Mouse (Mus musculus): ENCODE results near the gene Ptpn11. TPM values are rescaled to one million over a fixed set of nuclear protein-coding genes. Genes with fewer than 3 reads are reported as not detected.

Ptpn11 gene
- total RNA-seq, 2 experiments from 2014 or later, result 38.2 to 48.6 TPM

- no peak for ATAC-seq (replicated peaks; ENCODE audit: low FRiP score, low TSS enrichment, poor library complexity, severe bottlenecking)
These were observed 79.9 kb downstream of the Ptpn11 start for GRCm38 (mm10) chr5:121111106-121111915.

- no peak for ATAC-seq (replicated peaks; ENCODE audit: low FRiP score, low TSS enrichment, poor library complexity, severe bottlenecking)
These were observed 82.0 kb downstream of the Ptpn11 start for GRCm38 (mm10) chr5:121109185-121109584.

GRCm38 (mm10) chr5:121106913-121107312 lies 84.3 kb downstream of the Ptpn11 start:
- no peak for ATAC-seq (replicated peaks; ENCODE audit: low FRiP score, low TSS enrichment, poor library complexity, severe bottlenecking)

- ATAC-seq (replicated peaks; ENCODE audit: low FRiP score, low TSS enrichment, poor library complexity, severe bottlenecking), result no peak
These were observed 90.2 kb downstream of the Ptpn11 start for GRCm38 (mm10) chr5:121100886-121101580.

DNA sequence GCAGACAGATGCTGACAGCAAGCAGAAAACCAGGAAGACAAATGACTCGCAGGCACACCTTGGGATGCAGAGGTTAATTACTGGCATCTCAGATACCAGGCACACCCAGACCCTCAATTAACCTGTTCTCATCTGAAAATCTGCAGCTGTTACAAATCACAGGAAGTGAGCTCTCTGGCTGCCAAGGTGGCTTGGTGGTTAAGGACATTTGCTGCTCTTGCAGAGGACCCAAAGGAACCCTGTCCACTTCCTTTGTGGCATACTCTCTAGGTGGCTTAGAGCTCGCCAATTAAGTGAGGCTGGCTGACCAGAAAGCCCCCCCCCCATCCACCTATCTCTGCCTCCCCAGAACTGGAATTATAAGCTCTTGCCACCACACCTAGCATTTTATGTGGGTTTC lies 91.1 kb downstream of the Ptpn11 start:
- no peak for ATAC-seq (replicated peaks; ENCODE audit: low FRiP score, low TSS enrichment, poor library complexity, severe bottlenecking)

DNA sequence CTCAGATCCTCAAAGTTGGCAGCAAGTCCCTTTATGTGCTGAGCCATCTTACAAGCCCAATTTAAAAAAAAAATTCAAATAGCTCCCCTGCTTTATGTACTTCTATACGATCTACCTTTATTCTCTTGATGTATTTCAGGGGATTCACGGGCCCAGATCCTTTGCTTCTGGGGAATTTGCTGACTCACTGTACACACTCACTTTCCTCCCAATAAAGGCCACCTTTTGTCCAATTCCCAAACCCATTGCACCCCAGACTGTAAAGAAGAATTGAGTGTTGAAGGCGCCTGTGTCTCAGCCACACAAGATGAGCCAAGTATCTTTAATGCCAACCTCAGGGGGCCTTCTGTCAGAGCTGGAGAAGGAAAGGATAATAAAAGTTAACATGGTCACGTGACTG lies 93.2 kb downstream of the Ptpn11 start:
- no peak for ATAC-seq (replicated peaks; ENCODE audit: low FRiP score, low TSS enrichment, poor library complexity, severe bottlenecking)

DNA sequence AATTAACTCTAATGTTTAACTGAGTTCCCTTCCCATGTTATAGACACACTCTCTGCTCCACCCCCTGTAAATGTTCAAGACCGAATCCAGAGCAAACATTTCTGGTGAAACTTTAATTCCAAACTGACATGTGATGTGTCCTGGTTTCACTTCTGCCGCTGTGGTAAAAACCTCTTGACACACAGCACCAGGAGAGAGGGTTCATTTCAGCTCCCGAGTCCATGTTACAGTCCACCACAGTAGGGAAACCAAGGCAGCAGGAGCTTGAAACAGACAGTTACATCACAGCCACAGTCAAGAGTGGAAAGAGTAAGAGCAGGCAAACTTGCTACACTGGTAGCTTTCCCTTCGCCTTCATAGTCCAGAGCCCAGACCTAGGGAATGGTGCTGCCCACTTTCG lies 94.5 kb downstream of the Ptpn11 start:
- no peak for ATAC-seq (replicated peaks; ENCODE audit: low FRiP score, low TSS enrichment, poor library complexity, severe bottlenecking)

GRCm38 (mm10) chr5:121093281-121093680 lies 97.9 kb downstream of the Ptpn11 start:
- no peak for ATAC-seq (replicated peaks; ENCODE audit: low FRiP score, low TSS enrichment, poor library complexity, severe bottlenecking)

- no peak for ATAC-seq (replicated peaks; ENCODE audit: low FRiP score, low TSS enrichment, poor library complexity, severe bottlenecking)
These were observed 101.5 kb downstream of the Ptpn11 start for GRCm38 (mm10) chr5:121089660-121090059.

GRCm38 (mm10) chr5:121087733-121088132 lies 103.5 kb downstream of the Ptpn11 start:
- no peak for ATAC-seq (replicated peaks; ENCODE audit: low FRiP score, low TSS enrichment, poor library complexity, severe bottlenecking)

DNA sequence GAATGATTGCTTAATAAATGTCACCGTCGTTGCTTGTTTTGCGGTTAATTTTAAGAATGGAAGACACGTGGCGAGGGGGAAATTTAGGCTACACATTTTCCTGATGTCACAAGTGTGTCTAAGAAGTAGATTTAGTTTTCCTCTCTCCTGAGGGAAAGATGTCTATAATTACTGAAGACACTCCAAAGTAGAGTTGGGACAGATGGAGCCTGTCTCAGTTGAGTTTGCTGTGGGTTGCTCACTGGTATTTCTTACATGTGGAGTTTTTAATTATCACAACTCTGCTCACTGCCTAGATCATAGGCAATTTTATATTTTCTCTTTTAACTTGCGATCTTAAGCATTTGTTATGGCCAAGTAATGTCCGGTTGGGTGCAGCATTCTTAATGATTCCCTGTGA lies 108.6 kb downstream of the Ptpn11 start:
- ATAC-seq (replicated peaks; ENCODE audit: low FRiP score, low TSS enrichment, poor library complexity, severe bottlenecking), result no peak

GRCm38 (mm10) chr5:121081754-121082153 lies 109.4 kb downstream of the Ptpn11 start:
- no peak for ATAC-seq (replicated peaks; ENCODE audit: low FRiP score, low TSS enrichment, poor library complexity, severe bottlenecking)

Other genes with a start within 250 kb of the Ptpn11 start
- not detected in 2 replicates for gene Rph3a, start 181.3 kb downstream of the Ptpn11 start, total RNA-seq (2014; fragmentation: Nextera tagmentation)
- gene Rph3a, start 181.3 kb downstream of the Ptpn11 start, total RNA-seq (2017), result not detected in 2 replicates
- gene Rpl6, start 13.1 kb upstream of the Ptpn11 start, total RNA-seq (2014; fragmentation: Nextera tagmentation), result 2,340 and 2,677 TPM in 2 replicates
- 1,622 and 1,735 TPM in 2 replicates for gene Rpl6, start 13.1 kb upstream of the Ptpn11 start, total RNA-seq (2017)
- gene Hectd4, start 28.8 kb upstream of the Ptpn11 start, total RNA-seq (2014; fragmentation: Nextera tagmentation), result 53.9 and 71.9 TPM in 2 replicates
- gene Hectd4, start 28.8 kb upstream of the Ptpn11 start, total RNA-seq (2017), result 10.1 and 25.7 TPM in 2 replicates
- 41.4 and 52.5 TPM in 2 replicates for gene Trafd1, start 194.2 kb upstream of the Ptpn11 start, total RNA-seq (2014; fragmentation: Nextera tagmentation)
- 15.5 and 39.2 TPM in 2 replicates for gene Trafd1, start 194.2 kb upstream of the Ptpn11 start, total RNA-seq (2017)
- gene Naa25, start 206.5 kb upstream of the Ptpn11 start, total RNA-seq (2014; fragmentation: Nextera tagmentation), result 45.2 and 47.0 TPM in 2 replicates
- gene Naa25, start 206.5 kb upstream of the Ptpn11 start, total RNA-seq (2017), result 78.7 and 127 TPM in 2 replicates